Mouse (Mus musculus) testis, adult 2 months (tissue): ENCODE data around the gene Crebbp. TPM values are rescaled to one million over a fixed set of nuclear protein-coding genes. Genes with fewer than 3 reads are reported as not detected.

Experiments
- H3K27ac ChIP-seq: fragments of 200-500 bp; 2 replicates; pipeline ENCODE4 v1.5.1; 2012; ENCODE audit warnings: low read depth, low read length; ENCODE audit not compliant: control insufficient read depth, insufficient read depth
- H3K27me3 ChIP-seq: fragments of 200-500 bp; 2 replicates; pipeline ENCODE4 v1.6.1; 2012; ENCODE audit warnings: mild to moderate bottlenecking, low read length, moderate library complexity; ENCODE audit not compliant: control insufficient read depth, insufficient read depth
- H3K36me3 ChIP-seq: fragments of 200-500 bp; 2 replicates; pipeline ENCODE4 v1.6.1; 2012; ENCODE audit warnings: mild to moderate bottlenecking, low read length; ENCODE audit not compliant: control insufficient read depth, insufficient read depth
- H3K4me1 ChIP-seq: fragments of 200-500 bp; 2 replicates; pipeline ENCODE4 v1.6.1; 2012; ENCODE audit warnings: low read length; ENCODE audit not compliant: control insufficient read depth, insufficient read depth
- H3K4me3 ChIP-seq: fragments of 200-500 bp; 2 replicates; pipeline ENCODE4 v1.5.1; 2012; ENCODE audit warnings: low read depth, mild to moderate bottlenecking, low read length, moderate library complexity, mixed read lengths; ENCODE audit not compliant: control insufficient read depth
- CTCF ChIP-seq: fragments of 200-500 bp; IDR thresholded peaks from 2 replicates; pipeline ENCODE4 v1.5.1; 2012; ENCODE audit warnings: low read depth, mild to moderate bottlenecking, inconsistent platforms, low read length, moderate library complexity; ENCODE audit not compliant: control insufficient read depth, insufficient read depth, insufficient replicate concordance
- POLR2A ChIP-seq: fragments of 200-500 bp; IDR thresholded peaks from 2 replicates; pipeline ENCODE4 v1.6.1; 2012; ENCODE audit warnings: low read depth, mild to moderate bottlenecking, inconsistent platforms, low read length, moderate library complexity; ENCODE audit not compliant: control insufficient read depth
- polyA plus RNA-seq: library from polyadenylated mRNA; depleted of rRNA; stranded (reverse); fragments of >200 nt; gene quantifications from 2 replicates; pipeline ENCODE4 v1.2.3, GENCODE M21; 2012

Gene Crebbp
- polyA plus RNA-seq, 1 experiment = 15.0 TPM

- peak overlapping the region; percentile 84 for H3K4me3 ChIP-seq
- peaks cover 9% of the 10 kb centered on the region for H3K4me1 ChIP-seq
- no peak overlapping the region for H3K27ac ChIP-seq
- H3K36me3 ChIP-seq = no peaks in the 10 kb centered on the region
- TF ChIP-seq CTCF = no peak
- H3K27me3 ChIP-seq = no peaks in the 10 kb centered on the region
These were observed 939 bp upstream of the Crebbp start for GRCm38 (mm10) chr16:4214631-4215240.

- Histone ChIP-seq H3K36me3 (no peaks in the 10 kb centered on the region), H3K4me3 (peak overlapping the region; percentile 95), H3K27me3 (no peaks in the 10 kb centered on the region), H3K4me1 (peaks cover 9% of the 10 kb centered on the region), H3K27ac (peak overlapping the region; percentile 84)
- TF ChIP-seq CTCF (no peak), POLR2A (no peak)
These were observed 616 bp downstream of the Crebbp start for GRCm38 (mm10) chr16:4212963-4213798.

GRCm38 (mm10) chr16:4212167-4212962 lies 1.4 kb downstream of the Crebbp start:
- Histone ChIP-seq H3K4me3 (peak overlapping the region; percentile 95), H3K27me3 (no peaks in the 10 kb centered on the region), H3K4me1 (peaks cover 9% of the 10 kb centered on the region), H3K36me3 (no peaks in the 10 kb centered on the region), H3K27ac (peak overlapping the region; percentile 76)
- TF ChIP-seq POLR2A (no peak), CTCF (no peak)

- no peaks in the 10 kb centered on the region for H3K27me3 ChIP-seq
- H3K4me1 ChIP-seq = peaks cover 9% of the 10 kb centered on the region
- no peaks in the 10 kb centered on the region for H3K36me3 ChIP-seq
- H3K27ac ChIP-seq = no peak overlapping the region
- TF ChIP-seq CTCF (no peak), POLR2A (no peak)
- no peak overlapping the region for H3K4me3 ChIP-seq
These were observed 3.5 kb downstream of the Crebbp start for GRCm38 (mm10) chr16:4210290-4210689.

- no peaks in the 10 kb centered on the region for H3K36me3 ChIP-seq
- H3K27me3 ChIP-seq = no peaks in the 10 kb centered on the region
- no peak overlapping the region for H3K27ac ChIP-seq
- no peak overlapping the region for H3K4me3 ChIP-seq
- H3K4me1 ChIP-seq = no peaks in the 10 kb centered on the region
- TF ChIP-seq POLR2A (no peak), CTCF (no peak)
These were observed 10.2 kb downstream of the Crebbp start for GRCm38 (mm10) chr16:4203592-4203991.

GRCm38 (mm10) chr16:4199995-4200394 lies 13.8 kb downstream of the Crebbp start:
- no peaks in the 10 kb centered on the region for H3K4me1 ChIP-seq
- no peaks in the 10 kb centered on the region for H3K36me3 ChIP-seq
- TF ChIP-seq CTCF (no peak), POLR2A (no peak)
- H3K4me3 ChIP-seq = no peak overlapping the region
- no peak overlapping the region for H3K27ac ChIP-seq
- H3K27me3 ChIP-seq = no peaks in the 10 kb centered on the region

- no peaks in the 10 kb centered on the region for H3K36me3 ChIP-seq
- no peaks in the 10 kb centered on the region for H3K4me1 ChIP-seq
- H3K27ac ChIP-seq = no peak overlapping the region
- TF ChIP-seq CTCF (no peak), POLR2A (no peak)
- H3K27me3 ChIP-seq = no peaks in the 10 kb centered on the region
- H3K4me3 ChIP-seq = no peak overlapping the region
These were observed 14.2 kb downstream of the Crebbp start for GRCm38 (mm10) chr16:4199566-4199965.
